Mouse (Mus musculus) neural tube, embryonic 10.5 days (tissue): ENCODE results near the gene Tmem50a.

ENCODE experiments used
- DNase-seq: peaks from one replicate; pipeline ENCODE4 v3.0.0-alpha.2; 2017; ENCODE audit warnings: low spot score; ENCODE audit errors: extremely low spot score

Gene Tmem50a

DNA sequence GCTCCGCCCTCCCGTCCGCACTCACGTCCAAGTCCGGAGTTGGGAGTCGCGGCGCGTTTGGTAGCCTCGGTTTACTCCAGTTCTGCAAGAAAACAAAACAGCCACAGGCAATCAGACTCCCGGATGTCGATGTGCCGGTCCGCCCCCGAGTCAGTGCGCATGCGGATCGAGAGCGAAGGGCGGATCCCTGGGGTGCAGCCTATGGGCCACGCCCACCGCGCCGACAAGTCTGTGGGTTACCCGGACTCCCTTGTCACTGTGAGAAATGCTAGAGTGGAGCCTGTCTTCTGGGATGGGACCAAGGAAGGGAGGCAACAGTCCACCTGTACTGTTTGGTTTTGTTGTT is at the start of gene Tmem50a:
Tmem50a (minus strand) TSS at position 161 of the 346 bp plus-strand sequence.
- DNase-seq: peak; percentile 92

DNA sequence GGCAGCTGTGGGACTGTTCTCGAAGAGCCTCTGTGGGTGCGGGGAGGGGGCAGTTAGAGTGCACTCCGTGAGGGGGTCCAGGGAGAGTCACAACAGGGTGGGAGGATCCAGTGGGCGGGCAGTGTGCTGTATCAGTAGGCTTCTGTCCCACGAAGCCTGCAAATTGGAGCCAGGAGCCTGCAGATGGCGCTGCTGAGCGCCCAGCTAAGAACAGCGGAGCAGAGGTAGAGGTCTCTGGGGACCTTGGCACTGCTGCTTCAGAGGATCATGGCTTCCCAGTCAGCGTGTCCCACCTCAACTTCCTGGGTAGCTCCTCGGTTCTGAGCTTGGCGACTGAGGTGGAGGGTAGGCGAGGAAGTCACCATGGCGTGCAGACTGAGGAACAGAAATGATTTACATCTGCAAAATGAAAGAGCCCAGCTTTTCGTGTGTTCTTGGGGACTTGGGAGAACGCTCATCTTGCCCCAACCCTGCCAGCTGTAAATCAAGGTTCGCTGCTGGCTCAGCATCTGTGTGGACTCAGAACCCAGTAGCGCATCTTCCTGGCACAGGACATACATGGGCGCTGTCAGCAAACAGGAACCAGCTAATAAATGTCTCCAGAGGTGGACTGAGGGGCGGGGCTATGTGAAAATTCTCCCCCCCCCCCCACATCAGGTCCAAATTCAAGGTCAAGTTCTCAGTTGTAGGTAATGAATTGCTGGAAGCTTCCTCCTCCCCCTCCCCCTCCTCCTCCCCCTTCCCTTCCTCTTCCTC is 48.4 kb upstream of the Tmem50a start:
- DNase-seq: peak; percentile 51

DNA sequence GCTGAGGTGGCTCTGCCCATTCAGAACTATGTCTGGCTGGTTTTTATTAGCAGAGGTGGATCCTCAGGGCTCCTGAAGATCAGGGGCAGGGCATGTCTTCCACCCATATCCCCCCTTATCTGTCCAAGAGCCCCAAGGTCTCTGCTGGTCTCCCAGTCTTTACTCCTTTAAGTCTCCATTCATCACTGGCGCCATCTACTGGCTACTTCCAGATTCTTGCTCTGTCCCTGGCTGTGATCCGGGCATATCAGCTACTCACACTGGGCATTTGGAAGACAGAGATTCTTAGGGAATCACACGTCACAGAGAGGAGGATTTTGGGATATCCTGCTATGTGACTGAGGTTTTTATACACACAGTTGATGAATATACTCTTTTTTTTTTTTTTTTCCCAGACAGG is 41.5 kb upstream of the Tmem50a start:
- DNase-seq: peak; percentile 52

DNA sequence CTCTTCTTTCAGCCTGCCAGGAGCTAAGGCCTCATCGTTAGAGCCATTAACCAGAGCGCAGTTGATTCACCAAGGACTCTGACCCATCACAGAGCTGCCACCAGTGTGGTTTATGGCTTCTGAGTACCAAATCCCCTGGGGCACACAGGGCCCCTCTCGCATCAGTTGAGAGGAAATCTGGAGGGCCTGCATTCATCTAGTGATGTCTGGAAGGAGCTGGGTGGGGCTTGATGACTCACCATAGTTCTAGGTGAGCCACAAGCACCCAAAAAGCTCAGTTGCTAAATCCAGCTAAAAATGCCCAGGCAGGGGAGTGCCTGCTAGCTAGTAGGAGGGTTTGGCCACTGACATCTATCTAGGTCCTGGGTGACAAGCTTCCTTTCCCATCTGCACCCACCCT is 41.0 kb upstream of the Tmem50a start:
- DNase-seq: no peak

DNA sequence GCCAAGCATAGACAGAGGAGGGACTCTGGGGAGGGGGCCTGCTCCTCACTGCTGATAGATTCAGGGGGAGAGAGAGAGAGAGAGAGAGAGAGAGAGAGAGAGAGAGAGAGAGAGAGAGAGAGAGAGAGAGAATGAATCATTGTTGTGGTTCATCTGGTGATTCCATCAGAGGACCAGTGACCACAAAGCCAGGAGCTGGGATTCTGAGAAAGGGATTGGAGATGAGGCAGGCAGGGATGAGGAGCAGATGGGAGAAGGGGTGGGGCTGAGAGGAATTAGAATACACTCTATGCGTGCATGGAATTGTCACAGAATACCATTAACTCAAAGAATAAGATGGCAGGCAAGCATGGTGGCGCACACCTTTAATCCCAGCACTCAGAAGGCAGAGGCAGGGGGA is 40.4 kb upstream of the Tmem50a start:
- DNase-seq: no peak

DNA sequence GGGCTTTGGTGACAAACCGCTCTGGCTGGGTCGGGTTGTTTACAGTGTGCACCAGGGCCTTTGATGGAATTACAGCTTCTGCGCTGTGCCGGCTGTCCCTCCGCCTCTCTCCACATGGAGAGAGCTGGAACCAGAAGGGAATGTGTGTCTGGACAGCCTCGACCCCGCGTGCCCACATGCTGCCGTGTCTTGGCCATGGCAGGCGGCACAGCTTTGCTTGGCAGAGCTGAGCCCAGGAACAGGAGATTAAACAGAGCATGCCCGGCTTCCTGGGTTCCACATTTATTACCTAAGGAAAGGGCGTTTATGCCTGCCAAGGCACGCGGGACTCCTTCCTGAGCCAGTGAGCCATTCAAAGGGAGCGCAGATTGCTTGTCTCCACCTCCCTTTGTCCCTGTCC is 39.6 kb upstream of the Tmem50a start:
- DNase-seq: no peak

DNA sequence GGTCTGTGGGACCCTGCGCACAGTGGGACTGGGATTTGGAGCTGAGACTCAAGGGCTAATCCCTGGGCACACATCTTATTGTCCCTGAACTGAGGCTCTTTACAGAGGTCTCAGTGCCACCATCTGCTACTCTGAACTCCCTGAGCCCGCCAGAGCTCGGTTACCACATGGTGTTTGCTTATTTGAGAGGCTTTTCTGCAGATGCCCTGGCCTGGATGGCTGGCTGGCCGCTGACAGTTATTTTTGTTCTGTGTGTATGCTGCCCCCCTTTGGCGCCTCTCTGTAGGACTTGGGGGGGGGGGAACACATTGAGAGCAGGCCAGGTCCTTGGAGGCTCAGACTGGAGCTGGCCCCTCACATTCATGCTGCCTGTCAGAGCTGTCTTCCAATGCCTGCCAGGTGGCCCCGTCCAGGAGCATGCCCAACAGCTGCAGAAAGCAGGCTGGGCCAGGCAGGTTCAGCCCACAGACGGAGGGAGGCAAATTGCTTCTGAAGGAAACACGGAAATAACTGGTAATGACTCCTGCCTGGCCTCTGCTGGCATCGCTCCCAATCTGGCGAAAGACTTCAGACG is 35.8 kb upstream of the Tmem50a start:
- peak; percentile 42 for DNase-seq

DNA sequence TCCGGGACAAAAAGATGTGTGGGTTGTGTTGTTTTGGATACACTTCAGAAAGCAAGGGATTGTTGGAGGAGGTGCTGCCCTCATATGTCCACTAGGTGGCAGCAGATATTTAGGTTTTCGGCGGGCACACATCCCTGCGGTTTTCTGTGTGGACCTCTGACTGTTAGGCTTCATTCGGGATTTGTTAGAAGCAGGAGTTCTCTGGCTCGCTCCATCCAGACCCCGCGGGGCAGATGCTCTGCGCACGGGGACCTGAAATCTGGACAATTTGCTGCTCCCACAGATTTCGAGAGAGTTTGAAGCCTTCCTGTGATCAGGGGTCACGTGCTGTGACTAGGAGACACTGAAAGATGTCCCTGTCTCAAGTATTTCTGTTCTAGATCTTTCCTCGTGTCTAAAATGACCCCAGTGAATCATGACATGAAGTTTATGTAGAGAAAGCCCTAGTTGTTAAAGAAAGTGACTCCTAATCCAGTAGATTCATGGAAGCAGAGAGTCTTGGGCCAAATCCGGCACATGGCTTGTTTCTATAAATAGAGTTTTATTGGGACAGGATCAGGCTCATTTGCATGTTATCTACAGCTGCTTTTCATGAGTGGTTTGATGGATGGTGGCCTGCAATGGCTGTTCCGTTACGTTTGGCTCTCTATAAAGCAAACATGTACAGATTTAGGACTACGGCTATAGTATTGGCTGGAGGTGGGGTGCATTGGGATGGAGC is 31.4 kb upstream of the Tmem50a start:
- peak; percentile 77 for DNase-seq

DNA sequence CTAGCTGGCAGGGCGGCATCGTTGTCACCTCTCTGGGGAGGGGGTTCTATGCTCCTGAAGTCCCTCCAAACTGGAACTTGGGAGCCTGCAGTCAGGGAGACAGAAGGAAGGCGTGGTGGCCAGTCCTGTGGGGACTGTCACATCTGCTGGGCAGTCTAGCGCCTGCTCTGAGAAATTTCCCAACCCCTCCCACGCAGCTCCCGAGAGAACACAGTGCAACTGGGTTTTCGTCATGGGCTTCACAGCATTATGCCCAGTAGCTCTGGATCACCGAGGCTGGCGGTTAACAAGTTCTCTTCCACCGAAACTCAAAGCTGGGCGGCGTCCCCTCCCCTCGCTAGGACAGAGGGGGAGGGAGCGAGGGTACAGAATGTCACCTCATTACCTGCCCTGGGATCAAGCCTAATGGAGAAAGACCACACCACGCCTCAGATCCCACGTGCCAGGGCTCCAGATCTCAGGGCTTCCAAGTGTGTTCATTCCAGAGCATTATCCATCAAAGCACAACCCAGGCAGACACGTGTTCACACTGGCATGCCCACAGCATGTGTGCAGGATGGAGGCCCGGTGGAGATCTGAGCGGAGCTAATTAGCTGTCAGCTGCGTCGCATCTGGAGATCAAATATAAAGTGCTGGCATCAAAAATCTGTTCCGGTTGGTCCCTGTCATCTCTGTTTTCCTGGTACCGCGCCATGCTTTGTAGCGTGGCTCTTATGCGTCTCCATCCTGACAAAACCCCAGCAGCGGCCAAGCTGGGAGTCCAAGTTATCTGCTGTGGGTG is 29.1 kb upstream of the Tmem50a start:
- DNase-seq: no peak

DNA sequence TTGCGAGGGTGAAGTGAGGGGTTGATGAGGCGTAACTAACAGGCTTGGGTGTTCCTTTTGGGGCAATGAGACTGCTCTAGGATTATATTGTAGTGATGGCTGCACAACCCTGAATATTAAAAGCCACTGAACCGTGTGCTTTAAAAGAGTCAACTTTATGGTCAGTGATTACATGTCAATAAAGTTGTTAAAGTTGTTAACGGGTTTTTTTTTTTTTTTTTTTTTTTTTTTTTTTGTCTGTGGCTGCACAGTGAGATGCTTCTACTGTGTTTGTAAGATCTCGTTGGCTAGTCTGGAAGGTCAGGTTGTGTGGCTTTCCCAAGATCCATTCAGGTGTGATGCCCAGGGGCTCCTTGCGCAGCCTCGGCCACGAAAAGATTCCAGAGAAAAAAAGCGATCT is 25.1 kb upstream of the Tmem50a start:
- no peak for DNase-seq

DNA sequence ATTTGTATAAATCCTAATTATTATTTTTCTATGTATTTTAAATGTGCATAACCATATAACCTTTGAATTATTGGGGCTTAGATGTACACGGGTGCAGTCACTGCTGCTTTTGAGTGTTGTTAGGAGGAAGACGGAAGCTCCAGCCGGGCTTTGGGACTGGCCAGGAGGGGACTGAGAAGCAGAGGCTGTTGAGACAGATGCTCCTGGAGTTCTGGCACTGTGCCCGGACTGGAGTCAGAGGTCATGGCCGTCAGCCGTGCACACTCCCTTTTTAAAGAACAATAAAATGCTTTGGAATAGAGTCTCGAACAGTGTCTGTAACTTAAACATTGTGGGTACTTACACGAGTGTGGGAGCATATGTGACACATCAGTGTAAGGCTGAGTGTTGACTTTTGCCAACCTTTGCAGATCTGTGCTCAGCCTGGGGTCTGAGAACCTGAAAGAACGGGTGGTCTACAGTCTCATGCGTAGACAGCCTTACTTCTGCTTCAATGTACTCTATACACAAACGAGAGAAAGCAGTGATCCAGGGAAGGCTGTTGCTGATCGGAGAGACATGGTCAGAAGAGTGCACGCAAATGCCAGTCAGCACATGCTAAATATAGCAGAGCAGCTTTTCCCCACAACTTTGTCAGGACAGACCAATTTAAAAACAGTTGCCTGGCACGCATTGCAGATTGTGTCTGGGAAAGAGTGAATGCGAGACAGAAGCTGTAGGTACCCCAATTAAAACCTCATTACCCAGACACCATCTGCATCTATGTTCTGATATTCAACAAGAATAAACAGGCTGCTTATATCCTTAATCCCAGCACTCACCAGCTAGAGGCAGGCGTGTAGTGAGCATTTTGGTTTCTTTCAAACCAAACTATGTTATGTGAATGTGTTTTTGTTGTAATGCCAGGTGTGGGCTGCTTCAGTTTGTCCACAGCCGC is 22.7 kb upstream of the Tmem50a start:
- no peak for DNase-seq

DNA sequence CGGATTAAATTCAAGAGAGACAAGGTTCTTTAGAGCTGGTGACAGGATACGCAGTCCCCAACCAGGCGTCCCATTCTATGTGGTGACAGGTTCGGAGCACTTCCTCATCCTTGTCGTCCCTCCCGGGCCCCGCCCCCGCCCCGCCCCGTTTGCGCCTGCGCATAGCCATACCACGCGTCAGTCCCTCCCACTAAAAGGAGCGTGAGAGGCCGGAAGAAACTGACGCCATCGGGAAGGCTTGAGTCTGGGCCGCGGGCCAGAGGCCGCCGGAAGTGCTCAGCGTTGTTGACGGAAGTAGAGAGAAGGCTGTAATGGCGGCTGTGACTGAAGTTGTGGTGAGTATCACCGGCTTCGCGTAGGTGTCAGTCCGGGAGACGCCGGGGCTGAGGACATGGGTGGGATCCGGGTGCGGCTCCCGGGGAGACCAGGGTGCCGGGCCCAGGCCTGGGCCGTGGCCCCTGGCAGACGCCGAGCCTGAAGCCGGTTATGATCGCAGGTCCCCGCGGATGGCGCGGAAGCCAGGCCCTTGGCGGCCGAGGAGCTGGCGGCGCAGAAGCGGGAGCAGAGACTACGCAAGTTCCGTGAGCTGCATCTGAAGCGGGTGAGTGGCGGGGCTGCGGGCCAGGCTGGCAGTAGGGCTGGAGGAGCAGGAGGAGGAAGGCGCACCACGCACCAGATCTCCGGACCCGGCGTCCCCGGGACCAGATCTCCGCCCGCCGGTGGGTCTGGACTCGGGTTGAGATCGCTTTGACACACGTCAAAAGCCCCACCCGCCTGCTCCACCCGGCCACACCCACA is 16.1 kb upstream of the Tmem50a start, which contains the start of gene Syf2:
Syf2 (plus strand) TSS at position 215 of the 798 bp plus-strand sequence.
- peak; percentile 97 for DNase-seq

DNA sequence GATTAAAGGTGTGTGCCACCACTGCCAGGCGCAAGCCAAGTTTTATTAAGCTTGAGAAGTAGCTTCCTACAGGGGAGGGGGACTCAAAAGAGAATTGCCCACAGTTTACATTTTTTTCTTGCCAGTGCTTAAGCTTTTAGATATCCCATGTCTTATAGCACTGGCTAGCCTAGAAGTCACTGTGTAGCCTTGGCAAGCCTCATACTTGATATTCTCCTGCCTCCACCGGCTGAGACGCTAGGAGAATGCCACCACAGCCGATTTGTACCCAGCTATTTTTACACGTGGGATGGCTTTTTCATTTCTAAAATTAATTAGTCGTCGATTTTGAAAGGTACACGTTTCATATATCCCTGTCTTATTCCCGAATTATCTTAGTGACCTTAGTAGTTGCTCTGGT is 15.4 kb upstream of the Tmem50a start:
- DNase-seq: no peak

DNA sequence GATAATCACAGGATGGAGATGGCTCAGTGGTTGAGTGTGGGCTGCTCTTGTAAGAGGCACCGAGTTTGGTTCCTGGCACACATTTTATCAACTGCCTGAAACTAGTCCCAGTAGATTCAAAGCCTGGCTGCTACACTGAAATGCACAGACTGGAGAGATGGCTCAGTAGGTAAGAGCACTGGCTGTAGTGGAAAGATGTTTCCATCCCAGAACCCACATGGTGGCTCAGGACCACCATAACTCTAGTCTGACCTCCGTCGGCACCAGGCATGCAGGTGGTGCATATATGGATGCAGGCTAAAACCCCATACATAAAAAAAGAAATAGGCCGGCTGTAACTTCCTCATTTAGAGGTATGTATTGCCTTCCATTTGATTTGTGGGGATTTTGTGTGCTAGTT is 14.7 kb upstream of the Tmem50a start:
- DNase-seq: no peak

DNA sequence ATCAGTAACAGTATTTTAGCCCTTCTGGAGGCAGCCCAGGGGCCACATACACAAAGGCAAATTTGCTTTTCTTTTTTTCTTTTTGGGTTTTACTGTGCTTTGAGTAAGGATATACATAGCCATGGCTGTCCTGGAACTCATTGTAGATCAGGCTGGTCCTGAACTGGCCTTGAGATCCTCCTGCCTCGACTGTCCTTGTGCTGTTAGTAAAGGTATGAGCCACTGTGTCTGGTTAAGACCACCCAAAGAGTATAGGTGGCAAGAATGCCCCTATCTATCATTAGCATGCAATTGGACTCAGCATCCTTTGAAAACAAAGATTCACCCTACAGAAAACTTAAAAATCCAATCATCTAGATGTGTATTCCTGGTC is 13.6 kb upstream of the Tmem50a start:
- DNase-seq: no peak

DNA sequence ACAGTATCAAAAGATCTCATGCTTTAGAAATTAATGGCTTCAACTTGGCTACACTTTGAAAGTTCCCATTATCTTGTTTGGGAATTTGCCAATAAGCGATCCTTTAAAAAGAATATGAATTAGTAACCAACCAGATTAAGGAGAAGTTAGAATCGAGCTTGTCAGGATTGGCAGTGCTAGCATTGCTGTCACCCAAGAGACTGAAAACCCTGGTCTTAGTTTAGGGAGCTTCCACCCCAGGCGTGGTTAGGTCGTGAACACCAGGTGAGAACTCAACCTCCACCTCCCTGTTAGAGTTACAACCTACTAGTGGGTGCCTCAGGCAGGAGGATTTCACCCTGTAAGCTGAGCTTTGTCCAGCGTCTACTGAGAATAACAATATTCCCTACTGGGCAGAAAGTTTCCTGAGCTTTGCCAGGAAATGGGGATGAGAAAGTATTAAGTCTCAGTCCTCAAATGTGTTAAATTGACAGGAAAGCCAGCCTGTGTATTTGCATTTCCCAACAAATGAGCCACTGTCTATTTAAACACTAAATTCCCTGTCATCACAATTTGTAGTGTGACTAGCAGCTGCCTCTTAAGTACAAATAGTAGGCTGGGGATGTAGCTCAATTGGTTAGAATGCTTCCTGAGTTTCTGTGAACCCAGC is 13.1 kb upstream of the Tmem50a start:
- DNase-seq: no peak

DNA sequence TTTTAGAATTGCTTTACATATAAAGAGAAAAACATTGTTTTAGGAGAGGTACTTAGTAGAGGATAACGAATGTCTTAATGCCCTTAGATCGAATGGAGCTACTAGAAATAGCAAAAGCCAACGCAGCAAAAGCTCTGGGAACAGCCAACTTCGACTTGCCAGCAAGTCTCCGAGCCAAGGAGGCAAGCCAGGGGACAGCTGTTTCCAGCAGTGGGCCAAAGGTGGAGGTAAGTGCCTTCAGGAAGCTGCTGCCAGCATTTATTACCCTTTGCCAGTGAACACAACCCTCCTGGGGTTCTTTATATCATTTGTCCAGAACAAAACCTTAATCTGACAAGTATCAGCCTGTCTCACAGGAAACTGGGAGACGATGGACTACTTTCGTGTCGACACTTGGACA is 10.4 kb upstream of the Tmem50a start:
- no peak for DNase-seq

DNA sequence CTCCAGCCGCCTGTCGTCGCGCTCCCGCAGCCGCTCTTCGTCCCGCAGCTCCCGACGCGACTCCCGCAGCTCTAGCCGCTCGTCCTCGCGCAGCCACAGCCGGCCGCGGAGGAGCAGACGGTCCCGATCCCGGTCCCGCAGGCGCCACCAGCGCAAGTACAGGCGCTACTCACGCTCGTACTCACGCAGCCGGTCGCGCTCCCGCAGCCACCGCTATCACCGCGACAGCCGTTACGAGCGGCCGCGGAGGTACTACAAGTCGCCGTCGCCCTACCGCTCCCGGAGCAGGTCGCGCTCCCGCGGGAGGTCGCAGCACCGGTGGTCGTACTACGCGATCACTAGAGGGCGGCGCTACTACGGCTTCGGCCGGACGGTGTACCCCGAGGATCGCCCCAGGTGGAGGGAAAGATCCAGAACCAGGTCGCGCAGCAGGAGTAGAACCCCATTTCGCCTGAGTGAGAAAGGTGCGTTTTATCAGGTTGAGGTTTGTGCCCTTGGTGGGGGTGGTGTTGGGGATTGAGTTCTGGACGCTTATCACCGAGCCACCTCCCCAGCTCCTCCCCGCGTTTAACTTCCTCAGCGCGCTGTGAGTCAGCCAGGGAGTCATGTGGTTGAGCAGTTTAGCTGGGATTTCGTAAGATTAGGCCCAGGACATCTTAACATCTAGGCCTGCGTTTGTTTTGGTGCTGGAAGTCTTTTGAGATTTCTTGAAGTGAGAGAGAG is 9.4 kb upstream of the Tmem50a start:
- peak; percentile 62 for DNase-seq
